Mouse (Mus musculus): ENCODE measurements around the gene D130043K22Rik. TPM values are rescaled to one million over a fixed set of nuclear protein-coding genes. Genes with fewer than 3 reads are reported as not detected.

D130043K22Rik gene
- polyA plus RNA-seq (2012; rRNA removed) (0.04 and 0.11 TPM in 2 replicates), polyA plus RNA-seq (2014; fragmentation: Nextera tagmentation; extraction: Ambion mirVana) (0.06 and 0.15 TPM in 2 replicates)

DNA sequence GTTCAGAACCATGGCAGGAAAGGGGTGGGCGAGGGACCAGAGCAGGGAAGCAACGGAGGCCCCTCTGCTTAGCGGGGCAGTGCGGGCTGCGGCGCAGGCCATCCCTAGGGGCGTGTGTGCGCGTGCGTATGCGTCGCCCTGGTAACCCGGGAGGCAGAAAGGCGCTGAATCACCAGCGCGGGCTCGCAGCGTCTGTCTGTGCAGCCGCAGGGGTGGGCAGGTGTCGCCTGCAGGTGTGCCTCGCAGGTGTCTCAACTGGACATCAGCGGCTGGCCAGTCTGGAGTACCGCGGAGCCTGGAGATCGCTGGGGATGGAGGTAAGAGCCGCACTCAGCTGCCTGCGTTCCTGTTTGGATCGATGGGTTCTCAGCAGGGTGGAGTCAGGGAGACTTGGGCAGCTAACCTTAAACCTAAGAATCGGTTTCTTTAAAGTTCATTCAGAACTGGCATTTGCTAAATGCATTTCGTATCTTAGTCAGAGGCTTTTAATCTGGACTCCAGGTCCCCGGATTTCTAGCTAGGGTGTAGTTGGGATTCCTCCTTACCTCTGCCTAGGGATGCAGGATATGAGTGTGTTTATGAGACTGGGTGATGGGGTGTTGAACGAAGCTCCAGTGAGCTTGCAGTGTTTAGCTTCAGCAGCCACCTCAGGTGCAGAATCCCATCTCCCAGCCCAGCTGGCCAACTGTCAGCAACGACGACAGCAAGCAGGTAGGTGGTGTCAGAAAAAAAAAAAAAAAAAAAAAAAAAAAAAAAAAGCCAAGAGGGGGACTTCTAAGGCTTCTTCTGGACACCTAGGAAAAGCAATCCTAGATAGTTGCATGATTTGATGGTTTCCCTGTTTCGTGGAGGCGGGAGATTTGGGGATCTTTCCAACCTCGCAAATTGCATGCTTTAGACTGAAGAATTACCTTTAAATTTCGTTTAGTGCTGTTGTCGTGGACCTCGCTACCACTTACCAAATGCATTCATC, at the start of gene D130043K22Rik:
D130043K22Rik (plus strand) TSS at position 153 of the 973 bp plus-strand sequence.
- 16% methylated on average over 40 of the region's 40 CpGs for WGBS (ENCODE audit: insufficient replicate concordance)
- Histone ChIP-seq H3K4me1 (replicated peaks; ENCODE audit: control insufficient read depth in 2 of 2, insufficient read depth in 2 of 2, low read length in 1 of 2) (no peaks in the 10 kb centered on the region), H3K27ac (no peak within 1 kb of the TSS), H3K36me3 (replicated peaks; ENCODE audit: control insufficient read depth, insufficient read depth, low read depth) (peaks cover 9% of the 10 kb centered on the region), H3K9ac (replicated peaks) (no peak within 1 kb of the TSS), H3K4me2 (ENCODE audit: low read depth) (peak within 1 kb of the TSS; percentile 52), H3K4me3 (ENCODE audit: insufficient read depth in 1 of 2, low read depth in 2 of 2, low read length in 2 of 2) (no peak within 1 kb of the TSS), H3K9me3 (ENCODE audit: control insufficient read depth, low read length) (no peaks in the 10 kb centered on the region), H3K27me3 (ENCODE audit: control insufficient read depth, insufficient read depth, low read length) (no peaks in the 10 kb centered on the region)
- no peak for TF ChIP-seq EP300 (IDR thresholded peaks at IDR 0.05; ENCODE audit: low read depth)
- 0 out of 2 replicates have a peak, but pooled peaks have one; percentile 1 for TF ChIP-seq CTCF (IDR thresholded peaks at IDR 0.05; ENCODE audit: low read depth)
- ATAC-seq (ENCODE audit: insufficient read depth) (peak; percentile 39; the same call in 1 of the 2 replicates), DNase-seq (ENCODE audit: low read depth in 3 of 3, low spot score in 3 of 3) (no peak)

DNA sequence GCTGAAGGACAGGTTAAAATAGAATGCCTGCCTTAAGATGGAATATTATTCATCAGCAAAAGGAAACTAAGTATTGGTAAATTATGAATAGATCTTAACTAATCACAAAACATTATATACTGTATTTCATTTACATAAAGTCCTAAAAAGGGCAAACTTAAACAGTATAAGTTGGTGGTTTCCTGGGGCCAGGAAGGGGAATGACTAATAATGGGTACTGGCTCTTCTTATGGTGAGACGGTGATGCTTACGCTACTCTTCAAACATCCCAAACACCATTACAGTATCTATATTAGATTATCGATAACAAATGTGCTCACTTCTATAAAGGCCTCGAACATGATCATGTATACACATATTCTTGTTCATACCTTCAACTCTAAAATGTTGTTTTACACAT, 46.2 kb upstream of the D130043K22Rik start:
- no peak overlapping the region for H3K4me3 ChIP-seq (ENCODE audit: insufficient read depth in 1 of 2, low read depth in 2 of 2, low read length in 2 of 2)
- no peaks in the 10 kb centered on the region for H3K27me3 ChIP-seq (ENCODE audit: control insufficient read depth, insufficient read depth, low read length)
- peaks cover 4% of the 10 kb centered on the region; the same call in 1 of the 2 replicates for H3K36me3 ChIP-seq (replicated peaks; ENCODE audit: control insufficient read depth, insufficient read depth, low read depth)
- DNase-seq (ENCODE audit: low read depth in 3 of 3, low spot score in 3 of 3) (no peak), ATAC-seq (ENCODE audit: insufficient read depth) (no peak)
- 87% methylated on average over 4 of the region's 4 CpGs for WGBS (ENCODE audit: insufficient replicate concordance)
- no peak overlapping the region for H3K27ac ChIP-seq
- no peaks in the 10 kb centered on the region for H3K9me3 ChIP-seq (ENCODE audit: control insufficient read depth, low read length)
- no peak overlapping the region for H3K4me2 ChIP-seq (ENCODE audit: low read depth)
- TF ChIP-seq CTCF (IDR thresholded peaks at IDR 0.05; ENCODE audit: low read depth) (no peak), EP300 (IDR thresholded peaks at IDR 0.05; ENCODE audit: low read depth) (no peak)
- no peak overlapping the region for H3K9ac ChIP-seq (replicated peaks)
- H3K4me1 ChIP-seq (replicated peaks; ENCODE audit: control insufficient read depth in 2 of 2, insufficient read depth in 2 of 2, low read length in 1 of 2), result peaks cover 7 to 11% of the 10 kb centered on the region in 2 experiments

GRCm38 (mm10) chr13:24799378-24799777, 45.6 kb upstream of the D130043K22Rik start:
- no peaks in the 10 kb centered on the region for H3K27me3 ChIP-seq (ENCODE audit: control insufficient read depth, insufficient read depth, low read length)
- 74% methylated on average over 5 of the region's 5 CpGs for WGBS (ENCODE audit: insufficient replicate concordance)
- H3K4me1 ChIP-seq (replicated peaks; ENCODE audit: control insufficient read depth in 2 of 2, insufficient read depth in 2 of 2, low read length in 1 of 2), result peaks cover 7 to 14% of the 10 kb centered on the region in 2 experiments
- peaks cover 9% of the 10 kb centered on the region for H3K36me3 ChIP-seq (replicated peaks; ENCODE audit: control insufficient read depth, insufficient read depth, low read depth)
- TF ChIP-seq CTCF (IDR thresholded peaks at IDR 0.05; ENCODE audit: low read depth), result no peak
- TF ChIP-seq EP300 (IDR thresholded peaks at IDR 0.05; ENCODE audit: low read depth), result no peak
- peak overlapping the region; percentile 94 for H3K27ac ChIP-seq
- peak overlapping the region; percentile 99 for H3K4me2 ChIP-seq (ENCODE audit: low read depth)
- peak overlapping the region; percentile 100 for H3K9ac ChIP-seq (replicated peaks)
- ATAC-seq (ENCODE audit: insufficient read depth) (no peak), DNase-seq (ENCODE audit: low read depth in 3 of 3, low spot score in 3 of 3) (no peak)
- H3K4me3 ChIP-seq (ENCODE audit: insufficient read depth in 1 of 2, low read depth in 2 of 2, low read length in 2 of 2), result peak overlapping the region in 1 of 2 experiments; percentile 95; a peak in 3 of 4 replicates
- no peaks in the 10 kb centered on the region for H3K9me3 ChIP-seq (ENCODE audit: control insufficient read depth, low read length)

GRCm38 (mm10) chr13:24799925-24800673, 44.8 kb upstream of the D130043K22Rik start:
- H3K4me2 ChIP-seq (ENCODE audit: low read depth), result peak overlapping the region; percentile 99
- DNase-seq (ENCODE audit: low read depth in 3 of 3, low spot score in 3 of 3) (peak in 2 of 3 experiments; percentile 56 to 66), ATAC-seq (ENCODE audit: insufficient read depth) (peak; percentile 12)
- peaks cover 13% of the 10 kb centered on the region for H3K36me3 ChIP-seq (replicated peaks; ENCODE audit: control insufficient read depth, insufficient read depth, low read depth)
- TF ChIP-seq EP300 (IDR thresholded peaks at IDR 0.05; ENCODE audit: low read depth), result no peak
- no peaks in the 10 kb centered on the region for H3K9me3 ChIP-seq (ENCODE audit: control insufficient read depth, low read length)
- peak overlapping the region; percentile 94 for H3K27ac ChIP-seq
- no peaks in the 10 kb centered on the region for H3K27me3 ChIP-seq (ENCODE audit: control insufficient read depth, insufficient read depth, low read length)
- under 1% methylated on average over 31 of the region's 31 CpGs for WGBS (ENCODE audit: insufficient replicate concordance)
- H3K9ac ChIP-seq (replicated peaks), result peak overlapping the region; percentile 100
- peak overlapping the region; percentile 93 to 95 for H3K4me3 ChIP-seq (ENCODE audit: insufficient read depth in 1 of 2, low read depth in 2 of 2, low read length in 2 of 2)
- H3K4me1 ChIP-seq (replicated peaks; ENCODE audit: control insufficient read depth in 2 of 2, insufficient read depth in 2 of 2, low read length in 1 of 2), result peaks cover 10 to 14% of the 10 kb centered on the region in 2 experiments

All from liver, embryonic 14.5 days (tissue).